8 mouse cellular contexts compared by ENCODE assay signal in genomic region chr1:143730899-143731298, GRCm38 (mm10). TPM values are rescaled to one million over a fixed set of nuclear protein-coding genes. Genes with fewer than 3 reads are reported as not detected.
DNase-seq lines count a peak whose midpoint lies in the region; ATAC-seq and TF ChIP-seq lines count a peak whose summit lies in the region.

No protein-coding gene starts in this region.

- no peaks in the 10 kb centered on the region for H3K36me3 ChIP-seq in heart, embryonic 16.5 days (ENCODE audit: control insufficient read depth, insufficient read depth)
- H3K36me3 ChIP-seq in lung, postnatal 0 days (ENCODE audit: insufficient read depth, low read length): no peaks in the 10 kb centered on the region
- no peaks in the 10 kb centered on the region for H3K36me3 ChIP-seq in forebrain, embryonic 10.5 days (replicated peaks)

- H3K9ac ChIP-seq in heart, embryonic 16.5 days (ENCODE audit: low read length): no peak overlapping the region
- no peak overlapping the region for H3K9ac ChIP-seq in lung, postnatal 0 days (replicated peaks; ENCODE audit: low read depth)

- WGBS in heart, embryonic 16.5 days: 66% methylated on average over 2 of the region's 2 CpGs
- WGBS in lung, postnatal 0 days: 68% methylated on average over 2 of the region's 2 CpGs
- 77% methylated on average over 2 of the region's 2 CpGs for WGBS in forebrain, embryonic 10.5 days

- peak; percentile 64 for TF ChIP-seq CTCF in lung, postnatal 0 days (IDR thresholded peaks at IDR 0.05)

- DNase-seq in heart, postnatal 14 days: no peak
- peak; percentile 55 for DNase-seq in CD4-positive helper T cell, adult 2 months (ENCODE audit: low read depth, low spot score)
- peak; percentile 36 for DNase-seq in c-Kit-negative CD71-positive TER-119-positive erythroid progenitor cells, embryonic 14.5 days (ENCODE audit: low read depth, low spot score)
- peak; percentile 34 for DNase-seq in lung, postnatal 0 days (ENCODE audit: low spot score)
- DNase-seq in left cerebral cortex, postnatal 36 days (ENCODE audit: low spot score in 2 of 2): no peak
- no peak for DNase-seq in forebrain, embryonic 10.5 days (ENCODE audit: extremely low spot score, low spot score)
- no peak for DNase-seq in right cerebral cortex, postnatal 4 days

- no peak overlapping the region for H3K4me3 ChIP-seq in heart, embryonic 16.5 days (ENCODE audit: low read length)
- H3K4me3 ChIP-seq in lung, postnatal 0 days (ENCODE audit: low read depth, low read length): no peak overlapping the region
- no peak overlapping the region for H3K4me3 ChIP-seq in forebrain, embryonic 10.5 days

- ATAC-seq in heart, embryonic 16.5 days (replicated peaks; ENCODE audit: extremely low read depth, insufficient read depth, low FRiP score): 0 out of 2 replicates have a peak, but pooled peaks have one; percentile 14
- no peak for ATAC-seq in lung, postnatal 0 days

- no peaks in the 10 kb centered on the region for H3K4me1 ChIP-seq in heart, embryonic 16.5 days (ENCODE audit: control insufficient read depth, insufficient read depth, low read length)
- H3K4me1 ChIP-seq in lung, postnatal 0 days (ENCODE audit: insufficient read depth, low read depth, low read length): no peaks in the 10 kb centered on the region
- H3K4me1 ChIP-seq in forebrain, embryonic 10.5 days: no peaks in the 10 kb centered on the region

- no peak overlapping the region for H3K27ac ChIP-seq in heart, embryonic 16.5 days (ENCODE audit: low read length)
- H3K27ac ChIP-seq in lung, postnatal 0 days (ENCODE audit: low read length): no peak overlapping the region
- H3K27ac ChIP-seq in forebrain, embryonic 10.5 days: no peak overlapping the region

- intact Hi-C loops in heart, postnatal 14 days (cut with DNase I): loop anchor here (1.0 kb wide), 1 partner anchor 11 kb away; no protein-coding TSS in a partner anchor
- intact Hi-C loops in left cerebral cortex, postnatal 36 days (cut with DNase I): no loop called here

- no peaks in the 10 kb centered on the region for H3K27me3 ChIP-seq in heart, embryonic 16.5 days (ENCODE audit: control insufficient read depth, insufficient read depth, low read length)
- H3K27me3 ChIP-seq in lung, postnatal 0 days (replicated peaks; ENCODE audit: insufficient read depth, low read length): no peaks in the 10 kb centered on the region
- H3K27me3 ChIP-seq in forebrain, embryonic 10.5 days (ENCODE audit: poor library complexity, severe bottlenecking): no peaks in the 10 kb centered on the region

- H3K9me3 ChIP-seq in heart, embryonic 16.5 days (replicated peaks; ENCODE audit: control insufficient read depth, low read length): 0 out of 2 replicates have a peak, but pooled peaks cover 2% of the 10 kb centered on the region
- no peaks in the 10 kb centered on the region for H3K9me3 ChIP-seq in lung, postnatal 0 days (ENCODE audit: low read length)
- H3K9me3 ChIP-seq in forebrain, embryonic 10.5 days: no peaks in the 10 kb centered on the region

- no peak for TF ChIP-seq EP300 in lung, postnatal 0 days (IDR thresholded peaks at IDR 0.05)

- no peak overlapping the region for H3K4me2 ChIP-seq in heart, embryonic 16.5 days (ENCODE audit: low read depth, low read length)
- H3K4me2 ChIP-seq in lung, postnatal 0 days (replicated peaks; ENCODE audit: low read depth, low read length): no peak overlapping the region

RNA-seq across cellular contexts. Expression of gene Glrx2, which starts 14.8 kb away (rescaled TPM):
- 80.8 and 82.3 TPM in 2 replicates for polyA plus RNA-seq in heart, embryonic 16.5 days (2015; fragmentation: Nextera tagmentation; extraction: Ambion mirVana)
- 10 to 100 TPM; 79.0 to 81.9 TPM for total RNA-seq in heart, postnatal 14 days (2021)
- 73.1 and 75.3 TPM in 2 replicates for polyA plus RNA-seq in lung, postnatal 0 days (2015; fragmentation: Nextera tagmentation; extraction: Ambion mirVana)
- total RNA-seq in left cerebral cortex, postnatal 36 days (2021): 100 to 1,000 TPM; 106 TPM
- 88.1 and 89.1 TPM in 2 replicates for polyA plus RNA-seq in forebrain, embryonic 10.5 days (2016; fragmentation: Nextera tagmentation; extraction: Ambion mirVana)

RNA-seq across cellular contexts. Expression of gene Cdc73, which starts 28.2 kb away (rescaled TPM):
- 15.6 and 18.0 TPM in 2 replicates for polyA plus RNA-seq in heart, embryonic 16.5 days (2015; fragmentation: Nextera tagmentation; extraction: Ambion mirVana)
- total RNA-seq in heart, postnatal 14 days (2021): 10 to 100 TPM; 50.5 to 55.3 TPM
- polyA plus RNA-seq in lung, postnatal 0 days (2015; fragmentation: Nextera tagmentation; extraction: Ambion mirVana): 15.0 and 16.4 TPM in 2 replicates
- total RNA-seq in left cerebral cortex, postnatal 36 days (2021): 10 to 100 TPM; 55.0 to 61.7 TPM
- polyA plus RNA-seq in forebrain, embryonic 10.5 days (2016; fragmentation: Nextera tagmentation; extraction: Ambion mirVana): 33.8 and 33.9 TPM in 2 replicates

RNA-seq across cellular contexts. Expression of gene Trove2, which starts 46.0 kb away (rescaled TPM):
- polyA plus RNA-seq in heart, embryonic 16.5 days (2015; fragmentation: Nextera tagmentation; extraction: Ambion mirVana): 11.7 and 12.5 TPM in 2 replicates
- total RNA-seq in heart, postnatal 14 days (2021): 1 to 10 TPM; 9.6 to 9.7 TPM
- polyA plus RNA-seq in lung, postnatal 0 days (2015; fragmentation: Nextera tagmentation; extraction: Ambion mirVana): 14.9 and 17.0 TPM in 2 replicates
- total RNA-seq in left cerebral cortex, postnatal 36 days (2021): 10 to 100 TPM; 25.5 to 29.7 TPM
- 33.5 and 36.1 TPM in 2 replicates for polyA plus RNA-seq in forebrain, embryonic 10.5 days (2016; fragmentation: Nextera tagmentation; extraction: Ambion mirVana)

RNA-seq across cellular contexts. Expression of gene Uchl5, which starts 46.2 kb away (rescaled TPM):
- polyA plus RNA-seq in heart, embryonic 16.5 days (2015; fragmentation: Nextera tagmentation; extraction: Ambion mirVana): 74.5 and 94.5 TPM in 2 replicates
- 10 to 100 TPM; 16.2 to 19.3 TPM for total RNA-seq in heart, postnatal 14 days (2021)
- 37.1 and 41.3 TPM in 2 replicates for polyA plus RNA-seq in lung, postnatal 0 days (2015; fragmentation: Nextera tagmentation; extraction: Ambion mirVana)
- total RNA-seq in left cerebral cortex, postnatal 36 days (2021): 10 to 100 TPM; 38.7 to 40.0 TPM
- 122 and 129 TPM in 2 replicates for polyA plus RNA-seq in forebrain, embryonic 10.5 days (2016; fragmentation: Nextera tagmentation; extraction: Ambion mirVana)

Comparison
In these comparisons a context has a peak if more than half of its experiments do, and no peak if none do; other contexts are left out.
1. DNase-seq: peak in CD4-positive helper T cell, adult 2 months (single experiment), c-Kit-negative CD71-positive TER-119-positive erythroid progenitor cells, embryonic 14.5 days (single experiment) and lung, postnatal 0 days (single experiment); none in heart, postnatal 14 days (0 of 2), left cerebral cortex, postnatal 36 days (0 of 2), forebrain, embryonic 10.5 days (single experiment) and right cerebral cortex, postnatal 4 days (single experiment).